Mouse (Mus musculus): ENCODE results near the gene Ccdc13. TPM values are rescaled to one million over a fixed set of nuclear protein-coding genes. Genes with fewer than 3 reads are reported as not detected.

Gene Ccdc13
- polyA plus RNA-seq, 1 experiment from 2014 or later: 3.6 TPM

DNA sequence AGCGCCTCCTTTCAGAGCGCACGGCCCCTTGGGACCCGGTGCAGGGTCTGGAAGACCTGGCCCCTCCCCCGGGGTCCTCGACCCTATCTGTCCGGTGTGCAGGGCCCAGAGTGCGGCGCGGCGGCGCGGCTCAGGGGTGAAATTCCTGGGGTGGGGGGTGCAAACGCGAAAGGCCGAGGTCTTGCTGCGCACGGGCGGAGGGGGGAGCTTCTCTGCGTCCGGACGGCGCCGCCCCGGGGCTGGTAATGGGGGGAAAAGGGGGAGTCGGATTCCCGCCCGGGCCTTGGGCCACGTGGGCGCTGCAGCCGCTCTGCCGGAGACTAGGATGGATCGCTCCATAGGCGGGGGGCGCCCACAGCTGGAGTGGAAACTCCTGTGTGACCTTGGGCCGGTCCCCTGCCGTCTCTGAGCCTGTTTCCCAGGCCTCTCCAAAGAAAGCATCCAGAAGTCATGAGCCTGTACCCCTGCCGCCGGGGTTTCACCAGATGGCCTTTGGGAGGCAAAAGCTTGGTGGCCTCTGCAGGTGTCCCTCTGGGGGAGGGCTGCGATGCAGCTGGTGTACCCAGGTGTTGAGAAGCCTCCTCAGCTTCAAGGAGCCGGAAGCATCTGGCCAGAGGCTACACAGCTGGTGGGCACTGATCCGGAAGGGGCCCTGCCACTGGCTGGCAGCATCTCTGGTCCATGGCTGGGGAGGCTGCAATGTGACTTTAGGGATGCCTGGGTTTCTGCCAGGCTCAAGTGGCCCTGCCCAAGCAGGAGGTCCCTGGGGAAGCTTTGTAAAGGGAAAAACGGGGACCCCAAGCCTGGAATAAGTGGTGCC lies 78.8 kb downstream of the Ccdc13 start:
- H3K27ac ChIP-seq (ENCODE audit: low read depth, low read length): peak overlapping the region; percentile 90
- H3K4me1 ChIP-seq (ENCODE audit: control insufficient read depth, insufficient read depth, low read depth, low read length): peaks cover 30% of the 10 kb centered on the region
- H3K27me3 ChIP-seq (replicated peaks; ENCODE audit: control insufficient read depth, insufficient read depth, low read length): no peaks in the 10 kb centered on the region
- peak overlapping the region; percentile 89 for H3K9ac ChIP-seq (ENCODE audit: low read depth, low read length)
- H3K36me3 ChIP-seq (ENCODE audit: control insufficient read depth, insufficient read depth, low read length): peaks cover 36% of the 10 kb centered on the region
- H3K4me3 ChIP-seq (ENCODE audit: low read length): peak overlapping the region; percentile 83
- peak; percentile 32 for ATAC-seq
- peak overlapping the region; percentile 90 for H3K4me2 ChIP-seq (ENCODE audit: low read length)
- no peaks in the 10 kb centered on the region for H3K9me3 ChIP-seq (ENCODE audit: control insufficient read depth, low read length)
- WGBS: 1% methylated on average over 34 of the region's 43 CpGs

DNA sequence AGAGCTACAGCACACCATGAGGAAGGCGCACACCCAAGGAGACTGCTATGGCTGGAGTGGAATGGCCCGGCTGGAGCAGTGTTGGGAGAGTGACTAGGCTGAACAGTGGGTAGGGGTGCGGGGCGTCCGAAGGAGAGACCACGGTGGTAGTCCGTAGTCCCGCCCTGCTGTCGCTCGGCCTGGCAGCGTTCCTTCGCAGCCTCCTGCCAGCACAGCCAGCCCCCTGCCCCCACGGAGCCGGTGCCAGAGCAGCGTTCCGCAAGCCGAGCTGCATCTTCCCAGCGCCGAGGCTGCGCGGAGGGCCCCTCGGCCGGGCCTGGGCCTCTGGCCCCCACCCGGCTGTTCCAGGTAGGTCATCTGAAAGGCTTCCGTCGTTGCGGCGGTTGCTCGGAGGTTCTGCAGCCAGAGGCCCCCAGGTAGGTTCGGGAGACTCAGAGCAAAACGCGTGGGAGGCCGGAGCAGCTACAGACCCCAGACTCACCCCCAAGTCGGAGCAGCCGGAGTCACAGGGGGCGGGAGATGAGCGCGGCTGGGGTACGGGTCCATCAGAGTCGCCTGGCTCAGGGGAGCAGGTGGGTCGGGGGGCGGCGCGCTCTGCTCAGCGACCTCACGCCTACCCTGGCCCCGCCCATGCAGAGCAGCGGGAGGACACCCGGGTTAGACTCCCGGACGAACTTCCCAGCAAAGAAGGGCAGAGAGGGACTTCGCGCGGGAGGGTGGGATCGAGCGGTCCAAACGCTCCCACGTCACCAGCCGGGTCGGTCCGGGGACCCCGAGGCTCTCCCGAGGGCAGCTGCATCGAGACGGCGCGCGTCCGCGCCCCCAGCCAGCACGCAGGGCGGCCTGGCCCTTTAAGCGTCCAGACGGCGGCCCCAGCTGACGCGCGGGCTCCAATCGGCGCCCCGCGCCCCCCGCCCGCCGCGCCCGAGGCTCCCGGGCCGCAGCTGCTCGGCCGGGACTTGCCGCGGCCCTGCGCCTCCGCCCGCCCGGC lies 79.9 kb downstream of the Ccdc13 start, which contains the start of gene Zfp651:
Gene Zfp651 (plus strand): TSS at position 240 of the 991 bp plus-strand sequence.
- no peaks in the 10 kb centered on the region for H3K27me3 ChIP-seq (replicated peaks; ENCODE audit: control insufficient read depth, insufficient read depth, low read length)
- peaks cover 28% of the 10 kb centered on the region for H3K4me1 ChIP-seq (ENCODE audit: control insufficient read depth, insufficient read depth, low read depth, low read length)
- H3K36me3 ChIP-seq (ENCODE audit: control insufficient read depth, insufficient read depth, low read length): peaks cover 31% of the 10 kb centered on the region
- under 1% methylated on average over 59 of the region's 97 CpGs for whole genome bisulfite sequencing
- no peaks in the 10 kb centered on the region for H3K9me3 ChIP-seq (ENCODE audit: control insufficient read depth, low read length)
- H3K4me2 ChIP-seq (ENCODE audit: low read length): peak within 1 kb of the TSS; percentile 90
- peak within 1 kb of the TSS; percentile 90 for H3K27ac ChIP-seq (ENCODE audit: low read depth, low read length)
- peak within 1 kb of the TSS; percentile 89 for H3K9ac ChIP-seq (ENCODE audit: low read depth, low read length)
- H3K4me3 ChIP-seq (ENCODE audit: low read length): peak within 1 kb of the TSS; percentile 83
- peak; percentile 80 for ATAC-seq

DNA sequence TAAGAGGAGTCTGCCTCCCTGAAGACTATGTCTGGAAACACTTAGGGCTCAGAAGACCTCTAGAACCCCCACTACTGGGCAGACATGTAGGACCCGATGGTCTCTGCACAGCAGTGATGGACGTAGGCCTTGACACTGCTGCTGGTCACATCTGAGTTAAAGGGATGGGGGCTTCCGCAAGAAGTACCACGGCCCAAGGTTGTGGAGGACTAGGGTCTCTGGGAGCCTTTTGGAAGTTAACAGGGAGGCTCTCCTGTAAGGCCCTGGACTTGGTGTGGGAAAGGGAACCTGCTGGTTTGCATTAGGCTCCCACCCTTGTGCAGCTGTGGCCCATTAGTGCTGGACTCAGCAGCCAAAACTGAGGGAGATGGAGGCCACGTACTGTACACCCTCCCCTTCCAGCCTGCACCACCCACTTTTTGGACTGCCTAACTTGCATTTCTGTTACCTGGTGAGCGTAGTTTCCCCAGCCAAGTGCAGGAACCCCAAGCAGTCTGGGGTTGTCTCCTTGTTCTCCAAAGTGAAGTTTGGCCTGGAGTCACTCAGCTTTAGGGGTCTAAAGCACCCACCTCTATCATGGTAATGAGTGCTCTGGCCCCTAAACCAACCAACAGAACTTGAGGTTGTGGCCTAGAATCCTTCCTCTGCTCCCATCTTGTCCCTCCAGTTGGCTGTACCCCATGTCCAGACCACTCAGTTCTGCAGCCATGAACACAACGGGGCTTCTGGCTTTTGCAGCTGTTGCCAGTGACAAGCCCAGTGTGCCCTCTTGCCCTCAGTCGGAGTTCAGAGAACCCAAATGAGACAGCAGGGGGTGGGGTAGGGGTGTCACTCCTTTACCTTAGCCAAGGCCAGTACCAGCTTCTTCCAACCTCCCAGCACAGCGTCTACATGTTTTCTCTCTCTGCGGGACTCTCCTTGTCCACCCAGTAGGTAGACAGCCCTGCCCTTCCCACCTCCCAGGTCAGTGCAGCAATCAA lies 81.1 kb downstream of the Ccdc13 start:
- peak overlapping the region; percentile 89 for H3K9ac ChIP-seq (ENCODE audit: low read depth, low read length)
- H3K9me3 ChIP-seq (ENCODE audit: control insufficient read depth, low read length): no peaks in the 10 kb centered on the region
- H3K4me2 ChIP-seq (ENCODE audit: low read length): peak overlapping the region; percentile 90
- H3K4me3 ChIP-seq (ENCODE audit: low read length): peak overlapping the region; percentile 83
- no peak for ATAC-seq
- peaks cover 28% of the 10 kb centered on the region for H3K4me1 ChIP-seq (ENCODE audit: control insufficient read depth, insufficient read depth, low read depth, low read length)
- WGBS: 53% methylated on average over 10 of the region's 10 CpGs
- H3K27me3 ChIP-seq (replicated peaks; ENCODE audit: control insufficient read depth, insufficient read depth, low read length): no peaks in the 10 kb centered on the region
- H3K36me3 ChIP-seq (ENCODE audit: control insufficient read depth, insufficient read depth, low read length): peaks cover 28% of the 10 kb centered on the region
- H3K27ac ChIP-seq (ENCODE audit: low read depth, low read length): peak overlapping the region; percentile 90

DNA sequence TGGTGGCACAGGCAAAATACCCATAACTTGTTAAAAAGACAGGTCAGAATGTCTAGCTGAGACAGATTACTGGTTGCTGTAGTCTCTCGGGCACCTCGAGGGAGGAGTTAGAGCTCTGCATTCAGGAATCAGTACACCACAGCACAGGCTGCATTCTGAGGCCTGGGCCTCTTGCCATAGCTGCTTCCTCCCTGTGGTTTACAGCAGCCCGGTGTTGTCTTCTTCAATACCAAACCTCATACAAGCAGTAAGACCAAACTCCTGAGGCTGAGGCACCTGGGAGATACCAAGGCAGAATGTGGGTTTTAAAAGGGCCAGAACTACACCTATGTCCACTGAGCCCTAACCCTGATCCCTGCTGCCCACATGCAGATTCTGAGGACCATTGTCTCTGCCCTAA lies 81.8 kb downstream of the Ccdc13 start:
- Histone ChIP-seq H3K4me3 (ENCODE audit: low read length) (no peak overlapping the region), H3K9me3 (ENCODE audit: control insufficient read depth, low read length) (no peaks in the 10 kb centered on the region), H3K4me2 (ENCODE audit: low read length) (no peak overlapping the region), H3K36me3 (ENCODE audit: control insufficient read depth, insufficient read depth, low read length) (peaks cover 21% of the 10 kb centered on the region; the same call in 1 of the 2 replicates), H3K4me1 (ENCODE audit: control insufficient read depth, insufficient read depth, low read depth, low read length) (peaks cover 28% of the 10 kb centered on the region), H3K27me3 (replicated peaks; ENCODE audit: control insufficient read depth, insufficient read depth, low read length) (no peaks in the 10 kb centered on the region), H3K27ac (ENCODE audit: low read depth, low read length) (no peak overlapping the region), H3K9ac (ENCODE audit: low read depth, low read length) (no peak overlapping the region)
- WGBS: 59% methylated on average over 3 of the region's 3 CpGs
- no peak for ATAC-seq

DNA sequence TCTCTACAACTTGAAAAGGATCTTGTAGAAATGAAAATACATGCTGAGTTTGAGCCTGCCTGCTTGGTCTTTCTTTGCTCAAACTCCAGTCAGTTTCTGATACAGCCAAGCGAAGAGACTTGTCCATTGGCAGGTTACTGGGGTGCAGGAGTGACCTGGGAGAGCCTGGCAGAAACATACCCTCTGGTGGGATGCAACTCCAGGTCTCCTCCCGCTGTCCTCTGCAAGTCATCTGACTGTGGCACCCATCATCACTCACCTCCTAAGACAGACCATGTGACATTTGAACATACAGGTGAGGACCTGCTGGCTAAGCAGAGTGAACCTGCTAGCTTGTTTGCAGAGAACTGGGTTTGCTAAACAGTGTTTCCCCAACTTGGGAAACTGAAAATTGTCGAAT lies 82.5 kb downstream of the Ccdc13 start:
- 98% methylated on average over 3 of the region's 3 CpGs for WGBS
- H3K36me3 ChIP-seq (ENCODE audit: control insufficient read depth, insufficient read depth, low read length): peaks cover 24% of the 10 kb centered on the region

DNA sequence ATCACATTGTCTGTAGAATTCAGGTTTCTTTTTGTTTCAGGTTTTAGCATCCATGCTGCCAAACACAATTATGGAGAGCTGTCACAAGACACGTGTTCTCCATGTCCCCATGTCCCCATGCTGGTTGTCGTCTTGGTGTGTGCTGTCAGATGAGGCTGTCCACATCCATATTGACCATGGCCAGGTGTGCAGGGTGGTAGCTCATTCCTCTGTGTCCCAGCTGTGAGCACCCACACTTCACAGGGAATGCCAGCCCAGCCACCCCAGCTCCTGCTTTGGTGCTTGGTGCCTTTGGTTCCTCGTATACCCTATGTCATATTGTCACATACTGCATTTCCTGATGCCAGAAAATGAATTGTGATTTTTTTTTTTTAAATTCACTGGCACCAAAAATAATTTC lies 84.6 kb downstream of the Ccdc13 start:
- WGBS: 88% methylated on average over 3 of the region's 3 CpGs
- H3K9ac ChIP-seq (ENCODE audit: low read depth, low read length): no peak overlapping the region
- H3K9me3 ChIP-seq (ENCODE audit: control insufficient read depth, low read length): no peaks in the 10 kb centered on the region
- H3K27me3 ChIP-seq (replicated peaks; ENCODE audit: control insufficient read depth, insufficient read depth, low read length): no peaks in the 10 kb centered on the region
- peaks cover 12% of the 10 kb centered on the region for H3K4me1 ChIP-seq (ENCODE audit: control insufficient read depth, insufficient read depth, low read depth, low read length)
- no peak overlapping the region for H3K4me2 ChIP-seq (ENCODE audit: low read length)
- H3K36me3 ChIP-seq (ENCODE audit: control insufficient read depth, insufficient read depth, low read length): peaks cover 44% of the 10 kb centered on the region
- no peak overlapping the region for H3K27ac ChIP-seq (ENCODE audit: low read depth, low read length)
- no peak overlapping the region for H3K4me3 ChIP-seq (ENCODE audit: low read length)
- ATAC-seq: no peak

More for the DNA sequence above, 82.5 kb downstream of the Ccdc13 start:
- Histone ChIP-seq H3K4me2 (ENCODE audit: low read length) (no peak overlapping the region), H3K9ac (ENCODE audit: low read depth, low read length) (no peak overlapping the region), H3K9me3 (ENCODE audit: control insufficient read depth, low read length) (no peaks in the 10 kb centered on the region), H3K27me3 (replicated peaks; ENCODE audit: control insufficient read depth, insufficient read depth, low read length) (no peaks in the 10 kb centered on the region), H3K27ac (ENCODE audit: low read depth, low read length) (no peak overlapping the region), H3K4me3 (ENCODE audit: low read length) (no peak overlapping the region), H3K4me1 (ENCODE audit: control insufficient read depth, insufficient read depth, low read depth, low read length) (peaks cover 26% of the 10 kb centered on the region)
- ATAC-seq: no peak

DNA sequence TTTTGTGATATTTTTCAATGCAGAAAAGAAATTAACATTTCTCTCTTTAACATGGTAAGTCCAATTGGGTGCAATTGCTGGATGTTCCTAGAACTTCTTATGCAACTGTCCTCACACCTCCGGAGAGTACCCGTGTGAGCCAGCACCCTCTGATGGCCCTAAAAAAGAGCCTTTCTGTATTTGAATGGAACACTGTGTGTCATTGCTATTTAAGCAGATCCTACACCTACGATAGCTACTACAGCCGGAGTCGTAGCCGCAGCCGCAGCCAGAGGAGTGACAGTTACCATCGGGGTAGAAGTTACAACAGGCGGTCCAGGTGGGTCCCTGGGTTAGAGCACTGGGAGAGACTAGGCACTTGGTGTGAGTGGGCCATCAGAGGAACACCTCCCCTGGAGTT lies 86.5 kb downstream of the Ccdc13 start:
- WGBS: 96% methylated on average over 9 of the region's 9 CpGs
- no peak for ATAC-seq
- H3K4me2 ChIP-seq (ENCODE audit: low read length): no peak overlapping the region

More for the DNA sequence above, 86.5 kb downstream of the Ccdc13 start:
- Histone ChIP-seq H3K9ac (ENCODE audit: low read depth, low read length) (no peak overlapping the region), H3K27ac (ENCODE audit: low read depth, low read length) (no peak overlapping the region), H3K4me1 (ENCODE audit: control insufficient read depth, insufficient read depth, low read depth, low read length) (peaks cover 1% of the 10 kb centered on the region), H3K27me3 (replicated peaks; ENCODE audit: control insufficient read depth, insufficient read depth, low read length) (no peaks in the 10 kb centered on the region), H3K9me3 (ENCODE audit: control insufficient read depth, low read length) (no peaks in the 10 kb centered on the region), H3K36me3 (ENCODE audit: control insufficient read depth, insufficient read depth, low read length) (peaks cover 59% of the 10 kb centered on the region), H3K4me3 (ENCODE audit: low read length) (no peak overlapping the region)

Measured in hindbrain, embryonic 16.5 days (tissue).